Mouse (Mus musculus) urinary bladder, postnatal 25 days (tissue): ENCODE measurements around the gene Hils1.
"Not testable (repeated sequence)": the region's sequence is repeated elsewhere in the genome, so short reads cannot be mapped to it uniquely, and the experiment has no call there.

Experiments used
- DNase-seq: peaks from one replicate; pipeline ENCODE4 v3.0.0; 2022; ENCODE audit warnings: low spot score

Hils1 gene

GRCm38 (mm10) chr11:94955103-94955502 is 12.3 kb upstream of the Hils1 start:
- DNase-seq = no peak

DNA sequence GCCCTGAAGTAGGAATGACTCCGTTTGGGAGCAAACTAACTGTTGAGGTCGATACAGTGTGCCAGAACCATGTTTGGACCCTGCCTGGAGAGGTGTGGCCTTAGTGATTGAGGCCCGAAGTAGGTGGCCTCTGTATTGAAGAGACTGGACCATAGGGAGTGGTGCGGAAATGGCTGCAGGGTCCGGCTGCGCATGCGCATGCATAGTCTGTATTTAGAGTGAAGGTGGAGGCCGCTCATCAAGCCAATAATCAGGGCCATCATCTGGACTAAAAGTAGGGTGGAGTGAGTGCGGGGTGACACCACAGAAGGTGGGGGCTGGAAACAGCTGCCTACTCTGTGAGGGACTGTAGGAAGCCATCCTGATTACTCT is 9.7 kb upstream of the Hils1 start:
- no peak for DNase-seq

DNA sequence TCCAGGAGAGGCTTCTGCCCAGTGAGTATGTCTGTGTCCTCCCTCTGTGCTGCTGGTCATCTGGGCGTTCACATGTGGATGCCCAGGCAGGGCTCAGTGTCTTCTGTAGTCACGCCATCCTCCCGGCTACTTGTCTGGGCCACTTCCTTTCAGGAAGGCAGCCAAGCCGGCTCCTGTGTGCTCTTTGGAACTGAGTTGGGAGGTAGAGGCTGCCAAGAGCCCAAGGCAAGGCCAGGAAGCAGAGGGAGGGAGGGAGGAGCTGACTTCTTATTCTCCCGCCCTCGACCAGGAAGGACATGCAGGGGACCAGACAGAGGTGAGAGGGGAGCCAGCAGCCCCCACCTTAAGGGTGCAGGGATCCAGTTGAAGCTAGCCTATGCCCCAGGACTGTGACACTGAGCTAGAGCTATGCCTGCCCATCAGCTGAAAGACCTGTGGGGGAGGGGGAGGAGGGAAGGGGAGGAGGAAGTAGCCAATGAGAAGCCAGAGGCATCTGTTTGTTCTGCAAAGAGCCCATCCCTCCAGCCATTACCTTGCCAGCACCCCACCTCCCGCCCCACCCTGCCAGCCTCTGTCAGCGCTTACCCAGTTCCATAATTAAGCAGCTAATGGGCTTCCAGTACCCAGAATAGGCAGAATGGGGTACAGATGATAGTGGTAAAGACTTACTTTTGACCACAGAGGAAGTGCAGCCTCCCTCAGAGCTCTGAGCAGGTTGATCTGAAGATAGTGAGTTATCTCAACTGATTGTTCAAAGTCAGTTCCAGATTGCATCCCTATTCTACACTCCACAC is 9.1 kb upstream of the Hils1 start:
- peak; percentile 54 for DNase-seq

- no peak for DNase-seq
Observed at GRCm38 (mm10) chr11:94962534-94963101, 4.8 kb upstream of the Hils1 start.

DNA sequence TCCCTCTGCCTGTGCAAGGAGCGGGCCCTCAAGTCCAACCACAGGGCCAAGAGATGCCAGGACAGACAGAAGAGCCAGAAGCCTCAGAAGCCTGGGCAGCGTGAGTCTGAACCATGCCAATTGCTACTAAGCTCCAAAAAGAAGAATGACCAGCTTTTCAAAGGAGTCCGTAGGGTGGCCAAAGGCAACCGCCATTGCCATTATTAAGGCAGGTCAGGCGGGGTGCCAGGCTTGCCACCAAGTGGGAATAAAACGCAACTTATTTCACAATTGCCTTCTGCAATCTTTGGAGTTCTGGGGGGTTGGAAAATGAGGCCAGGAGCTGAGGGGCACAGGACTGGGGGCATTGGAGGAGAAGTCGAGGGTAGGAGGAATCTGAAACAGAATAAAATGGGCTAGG is 794 bp downstream of the Hils1 start:
- no peak for DNase-seq

- not testable (repeated sequence) for DNase-seq
Observed at GRCm38 (mm10) chr11:94969709-94970108, 2.3 kb downstream of the Hils1 start.

- DNase-seq = peak; percentile 66
Observed at GRCm38 (mm10) chr11:94970210-94970943, 3.0 kb downstream of the Hils1 start.

- DNase-seq = no peak
Observed at GRCm38 (mm10) chr11:94971895-94972615, 4.7 kb downstream of the Hils1 start.

GRCm38 (mm10) chr11:94972887-94973286 is 5.5 kb downstream of the Hils1 start:
- no peak for DNase-seq

GRCm38 (mm10) chr11:94973313-94973712 is 5.9 kb downstream of the Hils1 start:
- DNase-seq = no peak

DNA sequence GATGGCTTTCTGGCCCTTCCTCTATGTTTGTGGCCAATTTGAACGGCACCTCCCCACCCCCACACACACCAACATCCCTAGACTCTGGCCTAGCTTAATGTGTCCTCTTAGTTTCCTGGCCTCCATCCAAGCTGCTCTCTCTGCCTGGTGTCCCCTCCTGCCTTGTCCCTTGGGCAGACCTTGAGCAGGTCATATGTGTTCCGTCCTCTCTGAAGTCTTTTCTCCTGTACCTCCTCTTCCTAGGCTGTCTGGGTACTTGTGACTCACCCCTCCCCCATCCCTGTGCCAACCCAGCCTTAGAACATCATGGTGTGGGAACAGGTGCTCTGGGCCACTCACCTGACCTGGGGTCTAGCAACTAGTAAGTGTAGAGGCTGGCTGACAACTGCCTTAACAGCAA is 7.6 kb downstream of the Hils1 start:
- DNase-seq = no peak

GRCm38 (mm10) chr11:94976199-94976598 is 8.8 kb downstream of the Hils1 start, which contains the start of gene Sgca:
Gene Sgca, minus strand, starts transcription at chr11:94976327.
- DNase-seq = no peak

DNA sequence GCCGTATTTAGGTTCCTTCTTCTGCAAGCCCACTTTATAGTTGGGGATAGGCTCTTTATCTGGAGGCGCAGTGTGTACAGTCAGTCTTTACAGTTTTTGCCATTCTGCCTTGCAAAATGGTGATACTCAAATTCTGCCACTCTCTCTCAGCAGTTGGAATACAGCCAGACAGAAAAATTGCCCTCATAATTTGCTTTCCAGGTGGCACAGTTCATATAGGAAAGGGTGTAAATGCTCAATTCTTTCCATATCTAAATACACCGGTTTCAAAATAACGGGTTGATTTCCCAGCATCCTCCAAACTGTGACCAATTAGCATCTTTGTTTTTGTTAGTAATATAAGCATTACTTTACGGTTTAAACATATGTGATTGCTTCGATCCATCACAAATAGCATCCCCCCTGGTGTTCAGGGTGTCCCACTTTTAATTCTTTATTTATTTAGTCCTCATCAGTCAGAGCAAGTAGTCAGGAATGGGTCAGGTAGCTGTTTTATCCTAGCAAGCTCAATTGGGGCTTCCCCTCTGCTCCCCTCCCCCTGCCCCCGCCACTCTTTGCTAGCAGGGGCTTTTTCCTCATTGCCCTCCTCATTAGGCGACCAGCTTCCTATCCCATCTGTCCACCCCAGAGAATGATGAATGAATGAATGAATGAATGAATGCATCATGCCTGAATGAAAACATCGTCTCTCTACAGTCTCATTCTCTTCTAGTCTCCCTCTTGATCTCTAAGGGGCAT is 11.0 kb downstream of the Hils1 start:
- DNase-seq = no peak

- DNase-seq = peak; percentile 99
Observed at GRCm38 (mm10) chr11:94978947-94979346, 11.6 kb downstream of the Hils1 start.

DNA sequence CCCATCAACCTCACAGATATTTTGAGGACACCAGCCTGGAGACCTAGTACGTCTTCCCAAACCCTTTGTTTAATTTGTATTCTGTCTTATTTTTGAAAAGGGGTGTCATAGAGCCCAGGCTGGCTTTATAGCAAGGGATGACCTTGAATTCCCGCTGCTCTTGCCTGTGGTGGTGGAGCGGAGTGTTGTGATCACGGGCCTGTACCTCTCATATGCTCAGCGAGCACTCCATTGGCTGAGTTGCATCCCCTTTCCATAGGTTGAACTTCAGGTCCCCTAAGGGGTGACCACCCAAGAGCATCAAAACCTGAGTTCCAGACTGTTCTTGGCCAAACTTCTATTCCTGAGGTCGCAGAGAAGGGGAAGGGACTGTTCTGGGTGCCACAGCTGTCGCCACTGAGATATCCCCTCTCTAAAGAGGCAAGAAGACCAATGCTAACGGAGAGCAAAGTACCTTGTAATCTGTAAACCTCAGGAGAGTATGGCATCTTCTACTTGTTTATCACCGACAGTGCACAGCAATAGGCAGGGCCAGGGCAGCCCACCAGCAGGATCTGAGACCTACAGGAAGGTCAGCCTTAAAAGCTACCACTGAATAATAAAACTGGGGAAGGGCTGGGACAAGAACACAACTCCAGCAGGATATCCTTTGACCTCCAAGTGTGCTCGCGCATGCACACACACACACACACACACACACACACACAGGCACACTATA is 12.2 kb downstream of the Hils1 start:
- no peak for DNase-seq

DNA sequence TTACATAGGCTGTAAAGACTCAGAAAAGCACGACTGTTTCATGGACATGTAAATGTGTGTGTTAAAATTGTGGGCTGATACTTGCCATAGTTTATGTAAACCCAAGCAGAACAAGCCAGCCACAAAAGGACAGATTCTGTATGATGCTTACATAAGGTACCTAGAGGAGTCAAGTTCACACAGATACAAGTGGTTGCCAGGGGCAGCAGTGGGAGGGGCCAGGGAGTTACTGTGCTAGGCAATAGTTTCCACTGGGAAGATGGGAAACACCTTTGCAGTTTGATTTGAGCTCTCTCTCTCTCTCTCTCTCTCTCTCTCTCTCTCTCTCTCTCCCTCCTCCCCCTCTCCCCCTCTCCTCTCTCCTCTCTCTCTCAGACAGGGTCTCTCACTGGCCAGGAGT is 17.7 kb downstream of the Hils1 start:
- DNase-seq = no peak

GRCm38 (mm10) chr11:94985822-94986221 is 18.4 kb downstream of the Hils1 start:
- no peak for DNase-seq

- DNase-seq = no peak
Observed at GRCm38 (mm10) chr11:94986435-94986834, 19.0 kb downstream of the Hils1 start.

GRCm38 (mm10) chr11:94987341-94987740 is 19.9 kb downstream of the Hils1 start:
- DNase-seq = no peak

DNA sequence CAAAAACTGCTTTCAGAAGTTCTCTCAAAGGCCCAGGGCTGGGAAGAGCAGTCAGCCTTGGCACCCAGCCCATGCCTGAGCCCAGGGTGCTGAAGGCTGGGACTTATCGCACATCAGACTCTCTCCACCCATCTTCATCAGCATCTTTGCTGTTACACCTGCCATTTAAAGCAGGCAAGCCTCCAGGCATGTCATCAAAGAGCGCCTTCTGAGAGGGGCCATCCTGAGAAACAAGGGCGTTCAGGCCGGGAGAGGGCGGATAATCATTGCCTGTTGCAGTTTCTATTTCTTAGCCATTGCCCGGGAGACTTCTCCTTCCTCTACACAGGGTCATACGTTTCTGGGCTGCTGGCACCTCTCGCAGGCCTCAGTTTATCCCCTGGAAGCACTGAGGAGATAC is 20.5 kb downstream of the Hils1 start:
- DNase-seq = no peak
